Mouse (Mus musculus) gastrocnemius, adult 8-10 months (tissue): Measurements from ENCODE around the gene Selenos. TPM values are rescaled to one million over a fixed set of nuclear protein-coding genes. Genes with fewer than 3 reads are reported as not detected.

Source experiments
- DNase-seq, 2 experiments: peaks; one replicate each; pipeline ENCODE4 v3.0.0; 2022; ENCODE audit warnings: low spot score in 2 of 2
- total RNA-seq, 4 experiments: library from RNA; stranded (reverse); gene quantifications; 2 replicates each; pipeline ENCODE4 v1.2.4; 2022

Selenos gene
- total RNA-seq, 4 experiments from 2014 or later = 27.1 to 38.7 (median 30.3) TPM

GRCm38 (mm10) chr7:66118046-66118445 lies 38.6 kb downstream of the Selenos start:
- DNase-seq = no peak

- no peak for DNase-seq
These were observed 39.3 kb downstream of the Selenos start for GRCm38 (mm10) chr7:66118796-66119195.

GRCm38 (mm10) chr7:66120139-66120538 lies 40.7 kb downstream of the Selenos start:
- DNase-seq = no peak

- DNase-seq = no peak
These were observed 41.4 kb downstream of the Selenos start for GRCm38 (mm10) chr7:66120702-66121396.

GRCm38 (mm10) chr7:66124551-66124968 lies 45.1 kb downstream of the Selenos start:
- no peak for DNase-seq

GRCm38 (mm10) chr7:66125368-66125767 lies 45.9 kb downstream of the Selenos start:
- no peak for DNase-seq

- DNase-seq = no peak
These were observed 48.6 kb downstream of the Selenos start for GRCm38 (mm10) chr7:66127951-66128645.

GRCm38 (mm10) chr7:66128857-66129256 lies 49.4 kb downstream of the Selenos start:
- no peak for DNase-seq

GRCm38 (mm10) chr7:66130296-66130695 lies 50.8 kb downstream of the Selenos start:
- no peak for DNase-seq

- DNase-seq = no peak
These were observed 52.5 kb downstream of the Selenos start for GRCm38 (mm10) chr7:66131776-66132421.

- no peak for DNase-seq
These were observed 54.7 kb downstream of the Selenos start for GRCm38 (mm10) chr7:66134154-66134553.

GRCm38 (mm10) chr7:66135644-66136043 lies 56.2 kb downstream of the Selenos start:
- DNase-seq = no peak

GRCm38 (mm10) chr7:66136187-66136586 lies 56.7 kb downstream of the Selenos start:
- DNase-seq = no peak

GRCm38 (mm10) chr7:66137309-66137708 lies 57.9 kb downstream of the Selenos start:
- no peak for DNase-seq

- no peak for DNase-seq
These were observed 58.9 kb downstream of the Selenos start for GRCm38 (mm10) chr7:66138301-66138700.

GRCm38 (mm10) chr7:66138878-66139277 lies 59.4 kb downstream of the Selenos start:
- no peak for DNase-seq

Other genes starting within 250 kb of the Selenos start
- gene Pcsk6, start 217.9 kb upstream of the Selenos start, total RNA-seq = 10 to 100 TPM in 3 of 4 experiments, 1 to 10 TPM in 1; 9.6 to 14.2 (median 11.9) TPM
- gene Gm45213, start 36.0 kb upstream of the Selenos start, total RNA-seq = not detected
- gene Snrpa1, start 20.6 kb upstream of the Selenos start, total RNA-seq = 10 to 100 TPM; 17.3 to 21.2 (median 18.0) TPM
- 1 to 10 TPM; 2.1 to 3.6 (median 2.7) TPM for gene Chsy1, start 29.9 kb downstream of the Selenos start, total RNA-seq